Mouse (Mus musculus) myocyte (in vitro differentiated cells): ENCODE measurements around the gene Kcnn4. TPM values are rescaled to one million over a fixed set of nuclear protein-coding genes. Genes with fewer than 3 reads are reported as not detected.

Experiments
- H3K27me3 ChIP-seq: one replicate; pipeline ENCODE4 v1.6.1; 2011; ENCODE audit not compliant: control insufficient read depth, insufficient read depth, insufficient read length
- H3K36me3 ChIP-seq: one replicate; pipeline ENCODE4 v1.6.1; 2011; ENCODE audit not compliant: control insufficient read depth, insufficient read depth
- H3K4me2 ChIP-seq: one replicate; pipeline ENCODE4 v1.6.1; 2011; ENCODE audit warnings: low read depth, control low read depth
- H3K4me3 ChIP-seq: one replicate; pipeline ENCODE4 v1.5.1; 2011; ENCODE audit warnings: mild to moderate bottlenecking, control low read depth, moderate library complexity
- H3K79me2 ChIP-seq: one replicate; pipeline ENCODE4 v1.6.1; 2011; ENCODE audit not compliant: control insufficient read depth, insufficient read depth
- H3ac ChIP-seq: one replicate; pipeline ENCODE4 v1.6.1; 2011; ENCODE audit not compliant: control insufficient read depth, insufficient read length
- CEBPB ChIP-seq: IDR thresholded peaks from 2 replicates; pipeline ENCODE4 v1.6.1; 2011; ENCODE audit warnings: mild to moderate bottlenecking, moderate library complexity; ENCODE audit not compliant: poor library complexity, insufficient read depth, severe bottlenecking
- E2F4 ChIP-seq: IDR thresholded peaks from one replicate; pipeline ENCODE4 v1.6.1; 2011; ENCODE audit warnings: mild to moderate bottlenecking, control low read depth, moderate library complexity; ENCODE audit not compliant: insufficient read depth
- MAX ChIP-seq: IDR thresholded peaks from one replicate; pipeline ENCODE4 v1.6.1; 2011; ENCODE audit warnings: low read depth, mild to moderate bottlenecking, control low read depth
- MYOD1 ChIP-seq, 3 experiments: IDR thresholded peaks; one replicate each; pipeline ENCODE4 v1.6.1; 2011; ENCODE audit warnings: control low read depth in 2 of 3, low read depth in 2 of 3, mild to moderate bottlenecking in 2 of 3, moderate library complexity in 1 of 3; ENCODE audit not compliant: insufficient read length in 2 of 3, control insufficient read depth in 1 of 3
- MYOG ChIP-seq, 3 experiments: IDR thresholded peaks; one replicate each; pipeline ENCODE4 v1.6.1; 2011; ENCODE audit warnings: control low read depth in 2 of 3, low read depth in 2 of 3, mild to moderate bottlenecking in 2 of 3; ENCODE audit not compliant: insufficient read length in 2 of 3, control insufficient read depth in 1 of 3, insufficient read depth in 1 of 3
- POLR2A ChIP-seq: IDR thresholded peaks from one replicate; pipeline ENCODE4 v1.6.1; 2011; ENCODE audit warnings: low read depth, mild to moderate bottlenecking, control low read depth, moderate library complexity; ENCODE audit not compliant: insufficient read length
- POLR2AphosphoS2 ChIP-seq: IDR thresholded peaks from one replicate; pipeline ENCODE4 v1.6.1; 2011; ENCODE audit warnings: low read depth, control low read depth; ENCODE audit not compliant: insufficient read length
- REST ChIP-seq: IDR thresholded peaks from one replicate; pipeline ENCODE4 v1.6.1; 2011; ENCODE audit warnings: mild to moderate bottlenecking, control low read depth, moderate library complexity; ENCODE audit not compliant: insufficient read depth, insufficient read length
- SRF ChIP-seq: IDR thresholded peaks from one replicate; pipeline ENCODE4 v1.6.1; 2011; ENCODE audit warnings: low read depth; ENCODE audit not compliant: control insufficient read depth, insufficient read length
- TCF12 ChIP-seq: IDR thresholded peaks from one replicate; pipeline ENCODE4 v1.6.1; 2011; ENCODE audit warnings: mild to moderate bottlenecking, control low read depth; ENCODE audit not compliant: poor library complexity, insufficient read depth, severe bottlenecking
- TCF3 ChIP-seq: IDR thresholded peaks from one replicate; pipeline ENCODE4 v1.6.1; 2011; ENCODE audit warnings: low read depth, control low read depth; ENCODE audit not compliant: insufficient read length
- USF1 ChIP-seq: IDR thresholded peaks from one replicate; pipeline ENCODE4 v1.6.1; 2011; ENCODE audit warnings: low read depth, mild to moderate bottlenecking, control low read depth, moderate library complexity
- polyA plus RNA-seq: library from polyadenylated mRNA; unstranded; fragments of >200 nt; fragmentation: generic; extraction: Trizol; gene quantifications from one replicate; pipeline ENCODE4 v1.2.1, GENCODE M21; 2012; ENCODE audit warnings: missing spikeins

The Kcnn4 gene
- polyA plus RNA-seq, 1 experiment, result 37.4 TPM

DNA sequence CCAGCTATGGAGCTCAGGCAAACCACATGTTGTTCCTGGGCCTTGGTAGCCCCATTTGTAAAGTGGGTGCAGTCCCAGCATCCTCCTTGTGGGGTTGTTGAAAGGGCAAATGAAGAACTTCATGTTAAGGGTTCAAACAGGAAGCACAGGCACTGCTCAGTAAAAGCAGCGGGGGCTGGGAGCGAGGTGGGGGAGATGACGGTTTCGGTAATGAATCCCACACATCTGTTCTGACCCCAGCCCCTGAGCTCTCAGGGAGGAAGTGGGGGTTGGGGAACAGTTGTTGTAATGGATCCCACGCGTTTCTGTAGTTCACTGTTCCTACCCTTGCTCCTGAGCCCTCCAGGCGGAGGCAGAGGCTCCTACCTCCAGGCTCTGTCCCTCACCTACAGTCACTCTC lies 9.9 kb downstream of the Kcnn4 start:
- H3K79me2 ChIP-seq, result no peaks in the 10 kb centered on the region
- no peak overlapping the region for H3ac ChIP-seq
- H3K36me3 ChIP-seq, result no peaks in the 10 kb centered on the region
- H3K27me3 ChIP-seq, result no peaks in the 10 kb centered on the region
- H3K4me3 ChIP-seq, result no peak overlapping the region
- no peak overlapping the region for H3K4me2 ChIP-seq
- TF ChIP-seq USF1, result no peak
- peak; percentile 18 for TF ChIP-seq POLR2AphosphoS2

DNA sequence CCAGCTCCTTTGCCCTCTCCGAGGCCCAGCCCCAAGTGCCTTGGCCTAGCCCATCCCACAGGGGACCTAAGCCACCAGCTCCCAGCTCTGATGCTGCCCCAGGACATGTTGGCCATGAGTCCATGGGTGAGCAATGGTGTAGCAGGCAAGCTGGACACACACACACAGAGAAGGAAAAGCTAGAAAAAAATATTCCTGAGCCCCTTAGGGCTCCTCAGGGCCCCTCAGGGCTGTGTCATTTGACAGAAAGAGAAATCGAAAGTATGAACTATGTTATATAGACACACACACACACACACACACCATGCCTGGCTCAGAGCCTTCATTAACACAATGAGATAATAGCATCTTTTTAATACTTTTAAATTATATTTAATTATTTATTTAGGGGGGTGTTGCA lies 10.3 kb downstream of the Kcnn4 start:
- Histone ChIP-seq H3K4me2 (no peak overlapping the region), H3K4me3 (no peak overlapping the region), H3K27me3 (no peaks in the 10 kb centered on the region), H3ac (no peak overlapping the region), H3K36me3 (no peaks in the 10 kb centered on the region), H3K79me2 (no peaks in the 10 kb centered on the region)
- TF ChIP-seq USF1, result no peak
- no peak for TF ChIP-seq E2F4
- TF ChIP-seq CEBPB, result no peak
- no peak for TF ChIP-seq MAX
- TF ChIP-seq TCF12, result no peak
- no peak for TF ChIP-seq MYOG (IDR thresholded peaks at IDR 0.05; ENCODE audit: control insufficient read depth in 1 of 3, insufficient read depth in 1 of 3, insufficient read length in 2 of 3, low read depth in 2 of 3)
- TF ChIP-seq SRF, result no peak
- TF ChIP-seq POLR2A, result no peak
- no peak for TF ChIP-seq TCF3
- TF ChIP-seq REST, result no peak
- TF ChIP-seq POLR2AphosphoS2, result no peak
- TF ChIP-seq MYOD1 (IDR thresholded peaks at IDR 0.05; ENCODE audit: control insufficient read depth in 1 of 3, insufficient read length in 2 of 3, low read depth in 2 of 3), result no peak

DNA sequence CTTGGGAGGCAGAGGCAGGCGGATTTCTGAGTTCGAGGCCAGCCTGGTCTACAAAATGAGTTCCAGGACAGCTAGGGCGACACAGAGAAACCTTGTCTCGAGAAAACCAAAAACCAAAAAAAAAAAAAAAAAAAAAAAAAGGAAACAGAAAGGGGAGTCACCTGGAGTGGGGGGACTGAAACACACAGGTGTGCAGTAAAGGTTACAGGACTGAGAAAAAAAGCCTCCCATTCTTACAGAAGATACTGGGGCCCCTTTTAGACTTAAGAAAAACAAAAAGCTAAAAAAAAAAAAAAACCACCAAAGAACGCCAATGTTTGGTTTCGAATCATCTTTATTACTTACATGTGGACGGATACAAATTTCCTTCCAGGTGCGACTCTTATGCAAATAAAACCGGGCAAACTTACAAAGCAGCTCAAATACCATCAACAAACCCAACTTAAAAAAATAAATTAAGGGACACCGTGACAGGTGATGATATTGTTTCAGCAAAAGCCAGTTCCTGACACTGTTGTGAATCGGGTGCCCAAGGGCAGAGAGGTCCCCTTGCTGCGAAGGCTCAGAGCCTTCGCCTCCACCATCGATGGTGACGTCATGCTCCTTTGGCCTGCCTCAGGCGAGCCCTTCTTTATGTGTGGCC lies 12.8 kb downstream of the Kcnn4 start:
- H3K4me3 ChIP-seq, result no peak overlapping the region
- no peak for TF ChIP-seq MYOG (IDR thresholded peaks at IDR 0.05; ENCODE audit: control insufficient read depth in 1 of 3, insufficient read depth in 1 of 3, insufficient read length in 2 of 3, low read depth in 2 of 3)
- H3K79me2 ChIP-seq, result no peaks in the 10 kb centered on the region
- H3K4me2 ChIP-seq, result no peak overlapping the region
- no peak overlapping the region for H3ac ChIP-seq
- H3K27me3 ChIP-seq, result no peaks in the 10 kb centered on the region
- H3K36me3 ChIP-seq, result no peaks in the 10 kb centered on the region

DNA sequence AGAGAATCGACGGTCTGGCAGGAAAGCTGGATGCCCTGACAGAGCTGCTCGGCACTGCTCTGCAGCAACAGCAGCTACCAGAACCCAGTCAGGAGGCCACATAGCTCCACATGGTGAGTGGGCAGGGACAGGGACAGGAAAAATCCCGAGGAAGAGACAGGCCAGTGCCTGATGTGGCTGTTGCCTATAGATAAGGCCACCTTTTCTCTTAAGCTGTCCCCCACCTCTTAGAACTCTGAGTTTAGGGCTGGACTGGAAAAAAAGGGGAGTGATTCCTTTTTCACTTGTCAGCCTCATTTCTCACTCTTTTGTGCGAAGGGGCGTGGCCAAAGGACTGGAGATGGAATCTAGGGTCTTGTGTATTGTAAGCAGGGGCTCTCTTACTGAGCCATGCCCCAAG lies 14.0 kb downstream of the Kcnn4 start:
- Histone ChIP-seq H3ac (no peak overlapping the region), H3K79me2 (no peaks in the 10 kb centered on the region), H3K4me3 (no peak overlapping the region), H3K4me2 (no peak overlapping the region), H3K27me3 (no peaks in the 10 kb centered on the region), H3K36me3 (no peaks in the 10 kb centered on the region)
- TF ChIP-seq POLR2AphosphoS2, result peak; percentile 50
- no peak for TF ChIP-seq MAX

DNA sequence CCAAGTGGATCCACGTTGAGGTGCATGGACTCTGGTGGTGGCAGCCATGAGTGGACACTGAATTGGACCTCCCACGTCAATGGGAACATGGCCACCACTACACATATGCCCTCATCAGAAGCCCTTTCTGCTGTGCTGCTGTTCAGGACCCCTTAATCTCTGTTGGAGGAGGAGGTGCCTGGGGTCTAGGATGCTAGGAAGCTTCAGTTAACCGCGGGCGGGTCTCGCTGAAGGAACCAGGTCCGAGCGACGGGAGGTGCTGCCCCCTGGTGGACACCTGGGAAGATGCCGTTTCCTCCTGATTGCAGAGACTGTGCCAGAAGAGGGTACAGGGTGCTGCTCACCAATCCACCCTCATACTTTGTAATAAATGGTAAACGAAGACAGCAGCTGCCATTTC lies 14.8 kb downstream of the Kcnn4 start:
- Histone ChIP-seq H3K4me3 (no peak overlapping the region), H3K79me2 (no peaks in the 10 kb centered on the region), H3K4me2 (no peak overlapping the region), H3K36me3 (no peaks in the 10 kb centered on the region), H3K27me3 (no peaks in the 10 kb centered on the region), H3ac (no peak overlapping the region)
- TF ChIP-seq TCF3 (no peak), POLR2AphosphoS2 (peak; percentile 53)

DNA sequence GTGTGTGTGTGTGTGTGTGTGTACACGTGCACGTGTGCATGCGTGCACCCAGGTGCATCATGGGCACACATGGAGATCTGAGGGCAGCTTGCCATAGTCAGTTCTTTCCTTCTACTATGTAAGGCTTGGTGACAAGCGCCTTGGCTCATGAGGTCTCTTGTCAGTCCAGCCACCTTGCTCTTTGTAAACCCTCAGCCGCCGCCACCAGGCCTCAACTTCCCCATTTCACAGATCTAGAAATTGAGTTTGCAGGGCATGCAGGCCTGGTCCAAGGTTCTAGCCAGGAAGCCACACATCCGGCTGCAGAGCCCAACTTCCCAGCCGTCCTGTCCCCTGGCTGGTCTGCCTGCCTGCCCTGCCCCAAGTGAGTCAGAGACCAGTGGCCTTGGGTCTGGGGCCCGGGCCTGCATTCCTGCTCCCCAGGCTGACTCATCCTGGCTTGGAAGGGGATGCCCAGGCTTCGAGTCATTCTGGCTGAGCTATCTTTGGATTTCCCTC lies 17.0 kb downstream of the Kcnn4 start:
- TF ChIP-seq TCF12 (peak; percentile 36), E2F4 (no peak), MAX (no peak), MYOG (IDR thresholded peaks at IDR 0.05; ENCODE audit: control insufficient read depth in 1 of 3, insufficient read depth in 1 of 3, insufficient read length in 2 of 3, low read depth in 2 of 3) (peak in 1 of 3 experiments; percentile 68), POLR2AphosphoS2 (peak; percentile 75), USF1 (no peak), REST (no peak), SRF (peak; percentile 33), CEBPB (no peak), MYOD1 (IDR thresholded peaks at IDR 0.05; ENCODE audit: control insufficient read depth in 1 of 3, insufficient read length in 2 of 3, low read depth in 2 of 3) (peak in 1 of 3 experiments; percentile 24), TCF3 (no peak), POLR2A (no peak)
- H3K4me3 ChIP-seq, result no peak overlapping the region

More for the DNA sequence above, 17.0 kb downstream of the Kcnn4 start:
- no peaks in the 10 kb centered on the region for H3K79me2 ChIP-seq
- no peaks in the 10 kb centered on the region for H3K27me3 ChIP-seq
- H3K36me3 ChIP-seq, result no peaks in the 10 kb centered on the region
- H3ac ChIP-seq, result no peak overlapping the region
- peak overlapping the region; percentile 43 for H3K4me2 ChIP-seq
